Mouse (Mus musculus): ENCODE measurements around the gene Shoc2. TPM values are rescaled to one million over a fixed set of nuclear protein-coding genes. Genes with fewer than 3 reads are reported as not detected.

Shoc2 gene
- polyA plus RNA-seq, 1 experiment from 2014 or later, result 55.2 TPM

DNA sequence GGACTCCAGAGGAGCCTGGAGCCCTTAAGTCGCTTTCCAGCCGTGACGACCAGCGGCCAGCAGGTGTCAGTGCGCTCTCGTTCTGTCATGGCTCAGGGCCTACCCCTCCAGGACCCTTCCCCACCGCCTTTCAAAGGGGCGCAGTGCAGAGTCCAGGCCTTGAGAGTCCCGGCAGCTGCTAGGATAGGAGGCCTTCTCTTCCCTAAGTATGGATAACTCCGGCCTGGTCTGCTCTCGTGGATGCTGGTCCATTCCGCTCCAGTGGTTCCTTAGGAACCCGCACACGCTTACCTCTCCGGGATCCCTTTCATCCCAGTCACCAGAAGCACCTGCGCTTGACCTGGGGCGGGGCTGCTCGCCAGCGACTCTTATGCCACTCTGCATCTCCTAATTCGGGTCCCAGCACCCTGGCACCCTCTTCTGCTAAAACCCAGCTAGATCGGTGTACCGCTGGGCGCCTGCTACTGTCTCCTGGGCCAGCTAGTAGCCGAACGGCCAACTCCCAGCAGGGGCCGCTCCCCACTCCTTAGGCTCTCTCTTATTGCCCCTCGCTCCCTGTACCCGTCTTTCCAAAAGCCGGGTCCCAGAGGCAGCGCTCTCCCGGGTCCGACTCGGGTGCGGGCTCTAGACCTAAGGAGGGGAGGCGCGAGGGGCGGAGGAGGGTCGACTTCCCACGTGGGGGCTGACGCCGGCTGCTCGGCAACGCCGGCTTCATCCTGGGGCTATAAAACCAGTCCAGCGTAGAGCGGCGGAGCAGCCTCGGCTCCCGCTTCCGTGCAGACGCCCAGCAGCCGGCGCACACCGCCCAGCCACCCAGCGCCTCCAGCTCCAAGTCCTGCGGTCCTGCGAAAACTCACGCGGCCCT is 100.6 kb downstream of the Shoc2 start:
- Histone ChIP-seq H3K9ac (replicated peaks) (peak overlapping the region; percentile 56), H3K4me2 (replicated peaks) (peak overlapping the region; percentile 96), H3K9me3 (no peaks in the 10 kb centered on the region), H3K27me3 (peaks cover 43% of the 10 kb centered on the region), H3K4me3 (peak overlapping the region; percentile 65), H3K27ac (replicated peaks) (peak overlapping the region; percentile 50), H3K4me1 (peaks cover 38% of the 10 kb centered on the region), H3K36me3 (no peaks in the 10 kb centered on the region)
- peak; percentile 87 for ATAC-seq (replicated peaks)
- under 1% methylated on average over 59 of the region's 59 CpGs for WGBS

GRCm38 (mm10) chr19:54045412-54045811 is 101.3 kb downstream of the Shoc2 start:
- under 1% methylated on average over 29 of the region's 29 CpGs for WGBS
- H3K27me3 ChIP-seq, result peaks cover 43% of the 10 kb centered on the region

GRCm38 (mm10) chr19:54045931-54046683 is 102.0 kb downstream of the Shoc2 start:
- Histone ChIP-seq H3K4me2 (replicated peaks) (peak overlapping the region; percentile 96), H3K4me3 (peak overlapping the region; percentile 65), H3K9ac (replicated peaks) (peak overlapping the region; percentile 56), H3K4me1 (peaks cover 36% of the 10 kb centered on the region), H3K9me3 (no peaks in the 10 kb centered on the region), H3K36me3 (no peaks in the 10 kb centered on the region), H3K27me3 (peaks cover 43% of the 10 kb centered on the region), H3K27ac (replicated peaks) (no peak overlapping the region)
- ATAC-seq (replicated peaks), result no peak
- 3% methylated on average over 50 of the region's 55 CpGs for WGBS

More at GRCm38 (mm10) chr19:54045412-54045811, 101.3 kb downstream of the Shoc2 start:
- Histone ChIP-seq H3K4me3 (peak overlapping the region; percentile 65), H3K36me3 (no peaks in the 10 kb centered on the region), H3K4me1 (peaks cover 38% of the 10 kb centered on the region), H3K27ac (replicated peaks) (0 out of 2 replicates have a peak overlapping the region, but pooled peaks have one; percentile 50), H3K9me3 (no peaks in the 10 kb centered on the region), H3K9ac (replicated peaks) (peak overlapping the region; percentile 56), H3K4me2 (replicated peaks) (peak overlapping the region; percentile 96)
- peak; percentile 41 for ATAC-seq (replicated peaks)

DNA sequence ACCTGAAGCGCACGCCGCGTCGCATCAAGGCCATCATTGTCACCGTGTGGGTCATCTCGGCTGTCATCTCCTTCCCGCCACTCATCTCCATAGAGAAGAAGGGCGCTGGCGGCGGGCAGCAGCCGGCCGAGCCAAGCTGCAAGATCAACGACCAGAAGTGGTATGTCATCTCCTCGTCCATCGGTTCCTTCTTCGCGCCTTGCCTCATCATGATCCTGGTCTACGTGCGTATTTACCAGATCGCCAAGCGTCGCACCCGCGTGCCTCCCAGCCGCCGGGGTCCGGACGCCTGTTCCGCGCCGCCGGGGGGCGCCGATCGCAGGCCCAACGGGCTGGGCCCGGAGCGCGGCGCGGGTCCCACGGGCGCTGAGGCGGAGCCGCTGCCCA is 102.6 kb downstream of the Shoc2 start:
- Histone ChIP-seq H3K9ac (replicated peaks) (peak overlapping the region; percentile 56), H3K27ac (replicated peaks) (no peak overlapping the region), H3K4me3 (peak overlapping the region; percentile 65), H3K36me3 (no peaks in the 10 kb centered on the region), H3K27me3 (peaks cover 43% of the 10 kb centered on the region), H3K9me3 (no peaks in the 10 kb centered on the region), H3K4me1 (peaks cover 36% of the 10 kb centered on the region), H3K4me2 (replicated peaks) (peak overlapping the region; percentile 96)
- ATAC-seq (replicated peaks), result no peak
- under 1% methylated on average over 46 of the region's 46 CpGs for WGBS

- peak overlapping the region; percentile 65 for H3K4me3 ChIP-seq
- H3K27ac ChIP-seq (replicated peaks), result no peak overlapping the region
- peaks cover 36% of the 10 kb centered on the region for H3K4me1 ChIP-seq
- H3K9ac ChIP-seq (replicated peaks), result peak overlapping the region; percentile 56
- H3K27me3 ChIP-seq, result peaks cover 43% of the 10 kb centered on the region
- peak overlapping the region; percentile 96 for H3K4me2 ChIP-seq (replicated peaks)
- no peaks in the 10 kb centered on the region for H3K9me3 ChIP-seq
- H3K36me3 ChIP-seq, result no peaks in the 10 kb centered on the region
- ATAC-seq (replicated peaks), result no peak
- under 1% methylated on average over 27 of the region's 27 CpGs for WGBS
These were observed 103.4 kb downstream of the Shoc2 start for GRCm38 (mm10) chr19:54047386-54048050.

DNA sequence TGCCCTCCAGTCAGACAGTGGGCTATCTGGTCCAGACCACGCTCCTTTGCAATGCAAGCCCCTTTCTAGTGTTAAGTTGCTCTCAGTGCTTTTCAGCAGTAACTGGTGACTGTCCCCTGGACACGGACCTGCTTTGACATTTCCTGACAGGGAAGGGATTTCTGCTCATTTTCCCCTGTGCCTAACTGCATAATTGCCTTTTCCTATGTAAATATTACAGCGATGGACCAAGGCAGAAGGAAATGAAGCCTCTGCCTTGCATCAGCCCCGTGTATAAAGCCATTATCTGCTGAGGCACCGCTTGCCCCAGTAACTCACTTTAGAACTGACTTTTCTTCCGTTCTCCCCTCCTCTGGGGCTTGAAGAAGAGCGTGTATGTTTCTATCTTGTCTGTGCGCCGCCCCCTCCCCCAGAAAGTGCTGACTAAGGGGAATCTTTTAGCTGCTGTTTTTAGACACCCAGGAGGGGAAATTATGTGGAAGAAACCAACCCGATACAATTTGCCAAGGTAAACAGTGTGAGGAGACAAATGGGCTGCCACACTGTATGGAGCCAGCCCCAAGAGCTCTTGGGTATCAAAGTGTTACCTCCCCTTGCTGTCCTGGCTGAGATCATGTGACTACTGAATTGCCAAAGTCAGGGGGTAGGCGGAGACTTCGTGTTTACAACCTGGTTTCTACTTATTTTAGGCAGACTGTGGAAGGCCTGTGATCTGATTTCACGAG is 104.2 kb downstream of the Shoc2 start:
- Histone ChIP-seq H3K27ac (replicated peaks) (no peak overlapping the region), H3K9ac (replicated peaks) (no peak overlapping the region), H3K4me1 (peaks cover 36% of the 10 kb centered on the region), H3K9me3 (no peaks in the 10 kb centered on the region), H3K27me3 (peaks cover 43% of the 10 kb centered on the region), H3K4me2 (replicated peaks) (no peak overlapping the region), H3K36me3 (no peaks in the 10 kb centered on the region), H3K4me3 (no peak overlapping the region)
- 17% methylated on average over 13 of the region's 13 CpGs for WGBS
- no peak for ATAC-seq (replicated peaks)

DNA sequence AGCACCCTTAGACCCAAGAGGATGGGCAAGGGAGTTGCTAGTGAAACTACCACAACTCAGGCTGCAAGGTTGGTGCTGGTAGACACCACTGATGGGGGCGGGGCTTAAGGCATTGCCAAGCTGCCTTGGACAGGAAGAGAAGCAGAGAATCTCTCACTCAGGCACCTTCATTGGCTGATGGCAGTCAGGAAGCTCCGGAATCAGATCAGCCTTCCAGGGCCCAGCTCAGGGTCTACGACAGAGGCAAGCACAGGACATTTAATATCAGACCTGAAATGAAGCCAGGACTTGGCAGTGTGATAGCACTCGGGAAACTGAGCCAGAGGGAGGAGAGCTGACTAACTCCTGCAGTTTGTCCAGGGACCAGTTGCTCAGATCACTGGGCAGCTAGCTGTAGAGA is 107.5 kb downstream of the Shoc2 start:
- Histone ChIP-seq H3K9ac (replicated peaks) (no peak overlapping the region), H3K4me1 (peaks cover 14% of the 10 kb centered on the region), H3K4me3 (no peak overlapping the region), H3K27me3 (peaks cover 29% of the 10 kb centered on the region), H3K4me2 (replicated peaks) (no peak overlapping the region), H3K27ac (replicated peaks) (no peak overlapping the region), H3K36me3 (no peaks in the 10 kb centered on the region), H3K9me3 (no peaks in the 10 kb centered on the region)
- no peak for ATAC-seq (replicated peaks)
- 76% methylated on average over 4 of the region's 4 CpGs for WGBS

GRCm38 (mm10) chr19:54055845-54056244 is 111.7 kb downstream of the Shoc2 start:
- no peaks in the 10 kb centered on the region for H3K36me3 ChIP-seq
- no peaks in the 10 kb centered on the region for H3K9me3 ChIP-seq
- no peak for ATAC-seq (replicated peaks)
- no peak overlapping the region for H3K9ac ChIP-seq (replicated peaks)
- H3K27me3 ChIP-seq, result no peaks in the 10 kb centered on the region
- H3K27ac ChIP-seq (replicated peaks), result no peak overlapping the region
- no peak overlapping the region for H3K4me3 ChIP-seq
- WGBS, result 38% methylated on average over 5 of the region's 5 CpGs
- no peaks in the 10 kb centered on the region for H3K4me1 ChIP-seq
- no peak overlapping the region for H3K4me2 ChIP-seq (replicated peaks)

GRCm38 (mm10) chr19:54068447-54068846 is 124.3 kb downstream of the Shoc2 start:
- Histone ChIP-seq H3K9me3 (no peaks in the 10 kb centered on the region), H3K9ac (replicated peaks) (no peak overlapping the region), H3K27me3 (no peaks in the 10 kb centered on the region), H3K4me1 (no peaks in the 10 kb centered on the region), H3K36me3 (no peaks in the 10 kb centered on the region), H3K4me3 (no peak overlapping the region), H3K4me2 (replicated peaks) (no peak overlapping the region), H3K27ac (replicated peaks) (no peak overlapping the region)
- 90% methylated on average over 7 of the region's 7 CpGs for WGBS
- no peak for ATAC-seq (replicated peaks)

DNA sequence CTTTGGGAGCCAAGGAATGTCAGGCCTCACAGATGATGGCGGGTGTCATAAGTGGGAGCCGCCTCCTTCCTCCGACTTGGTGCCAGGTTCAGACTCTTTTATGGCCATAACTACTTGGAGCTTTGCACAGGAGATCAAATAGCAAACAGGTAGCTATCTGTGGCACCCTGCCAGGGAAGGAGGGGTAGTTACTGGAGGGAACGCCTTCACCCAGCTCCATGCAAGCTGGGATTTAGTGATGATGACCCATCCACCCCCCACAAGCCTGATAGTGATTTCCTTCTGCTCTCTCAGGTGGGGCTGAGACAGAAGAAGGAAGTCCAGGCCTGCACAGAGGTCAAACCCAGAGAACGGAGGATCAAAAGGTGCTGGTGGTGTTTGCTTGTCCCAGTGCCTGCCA is 126.4 kb downstream of the Shoc2 start:
- ATAC-seq (replicated peaks), result no peak
- H3K4me3 ChIP-seq, result no peak overlapping the region
- H3K9me3 ChIP-seq, result no peaks in the 10 kb centered on the region
- no peak overlapping the region for H3K9ac ChIP-seq (replicated peaks)
- WGBS, result 93% methylated on average over 5 of the region's 5 CpGs
- no peaks in the 10 kb centered on the region for H3K36me3 ChIP-seq
- H3K4me1 ChIP-seq, result no peaks in the 10 kb centered on the region
- no peaks in the 10 kb centered on the region for H3K27me3 ChIP-seq
- no peak overlapping the region for H3K4me2 ChIP-seq (replicated peaks)
- H3K27ac ChIP-seq (replicated peaks), result no peak overlapping the region

- no peak overlapping the region for H3K4me2 ChIP-seq (replicated peaks)
- no peaks in the 10 kb centered on the region for H3K36me3 ChIP-seq
- H3K4me3 ChIP-seq, result no peak overlapping the region
- 86% methylated on average over 5 of the region's 5 CpGs for WGBS
- H3K9ac ChIP-seq (replicated peaks), result no peak overlapping the region
- H3K27ac ChIP-seq (replicated peaks), result no peak overlapping the region
- no peak for ATAC-seq (replicated peaks)
- H3K9me3 ChIP-seq, result no peaks in the 10 kb centered on the region
- peaks cover 10% of the 10 kb centered on the region; the same call in 1 of the 2 replicates for H3K4me1 ChIP-seq
- H3K27me3 ChIP-seq, result no peaks in the 10 kb centered on the region
These were observed 128.2 kb downstream of the Shoc2 start for GRCm38 (mm10) chr19:54072233-54072800.
